Mouse (Mus musculus): ENCODE data around the gene Cdk6.

GRCm38 (mm10) chr5:3367045-3367444, 25.8 kb downstream of the Cdk6 start:
- no peak for TF ChIP-seq MAX (IDR thresholded peaks at IDR 0.05; ENCODE audit: low read length)
- TF ChIP-seq TBP (conservative IDR thresholded peaks at IDR 0.05; ENCODE audit: low read depth, low read length), result no peak
- TF ChIP-seq HCFC1 (IDR thresholded peaks at IDR 0.05; ENCODE audit: low read depth, low read length), result no peak
- no peak for TF ChIP-seq SIN3A (IDR thresholded peaks at IDR 0.05; ENCODE audit: low read length)
- TF ChIP-seq TCF12 (IDR thresholded peaks at IDR 0.05; ENCODE audit: low read depth, low read length), result no peak

All from CH12.LX (cell line).